Mouse (Mus musculus) liver, adult 2 months (tissue): ENCODE results near the gene Naa11. TPM values are rescaled to one million over a fixed set of nuclear protein-coding genes. Genes with fewer than 3 reads are reported as not detected.

Experiments used
- DNase-seq: peaks from one replicate; pipeline ENCODE4 v3.0.0-alpha.2; 2011; ENCODE audit warnings: low read depth, low spot score; ENCODE audit errors: extremely low read depth
- H3K27ac ChIP-seq: fragments of 200-500 bp; replicated peaks from 2 replicates; pipeline ENCODE4 v1.5.1; 2012; ENCODE audit warnings: low read depth, mild to moderate bottlenecking, control low read depth, inconsistent platforms, low read length; ENCODE audit not compliant: insufficient read depth
- H3K27me3 ChIP-seq: fragments of 200-500 bp; 2 replicates; pipeline ENCODE4 v1.6.1; 2012; ENCODE audit warnings: mild to moderate bottlenecking, moderate library complexity, low read length, inconsistent platforms; ENCODE audit not compliant: control insufficient read depth, insufficient read depth
- H3K36me3 ChIP-seq: fragments of 200-500 bp; 2 replicates; pipeline ENCODE4 v1.6.1; 2012; ENCODE audit warnings: low read length, inconsistent platforms; ENCODE audit not compliant: control insufficient read depth, insufficient read depth
- H3K4me1 ChIP-seq: fragments of 200-500 bp; 2 replicates; pipeline ENCODE4 v1.6.1; 2011; ENCODE audit warnings: low read length; ENCODE audit not compliant: control insufficient read depth, insufficient read depth
- H3K4me3 ChIP-seq: fragments of 200-500 bp; 2 replicates; pipeline ENCODE4 v1.5.1; 2011; ENCODE audit warnings: low read depth, mild to moderate bottlenecking, control low read depth, low read length, moderate library complexity; ENCODE audit not compliant: insufficient read depth
- H3K79me2 ChIP-seq: fragments of 200-500 bp; 2 replicates; pipeline ENCODE4 v1.6.1; 2012; ENCODE audit warnings: inconsistent platforms, mild to moderate bottlenecking, low read length, moderate library complexity; ENCODE audit not compliant: control insufficient read depth, insufficient read depth
- H3K9ac ChIP-seq: fragments of 200-500 bp; 2 replicates; pipeline ENCODE4 v1.6.1; 2012; ENCODE audit warnings: low read depth, mild to moderate bottlenecking, control low read depth, inconsistent platforms, low read length
- CTCF ChIP-seq: fragments of 200-500 bp; IDR thresholded peaks from 2 replicates; pipeline ENCODE4 v1.5.1; 2011; ENCODE audit warnings: low read depth, low read length, control low read depth
- POLR2A ChIP-seq: fragments of 200-500 bp; IDR thresholded peaks from 2 replicates; pipeline ENCODE4 v1.6.1; 2011; ENCODE audit warnings: low read length, control low read depth; ENCODE audit not compliant: insufficient read depth; ENCODE audit errors: extremely low read depth
- WGBS: fragments of 180-500 bp; shearing (Covaris S2); methylation state at CpG from one replicate; pipeline ENCODE4 v1.1.7; 2018; 5-methylcytosine and 5-hydroxymethylcytosine counted together
- polyA plus RNA-seq: library from polyadenylated mRNA; depleted of rRNA; stranded (reverse); fragments of >200 nt; gene quantifications from 2 replicates; pipeline ENCODE4 v1.2.3, GENCODE M21; 2012
- total RNA-seq: library from RNA; depleted of rRNA; stranded (reverse); fragments of >200 nt; gene quantifications from 2 replicates; pipeline ENCODE4 v1.2.3, GENCODE M21; 2014

The Naa11 gene
- total and polyA plus RNA-seq, 2 experiments: not detected

GRCm38 (mm10) chr5:97413716-97414115 is 21.5 kb upstream of the Naa11 start:
- Histone ChIP-seq H3K79me2 (no peaks in the 10 kb centered on the region), H3K4me1 (no peaks in the 10 kb centered on the region), H3K27me3 (no peaks in the 10 kb centered on the region), H3K27ac (no peak overlapping the region), H3K36me3 (no peaks in the 10 kb centered on the region), H3K9ac (no peak overlapping the region), H3K4me3 (no peak overlapping the region)
- 82% methylated on average over 3 of the region's 3 CpGs for WGBS
- DNase-seq: no peak
- TF ChIP-seq CTCF (no peak), POLR2A (no peak)

- TF ChIP-seq POLR2A: no peak
- Histone ChIP-seq H3K4me3 (no peak overlapping the region), H3K4me1 (no peaks in the 10 kb centered on the region), H3K27ac (no peak overlapping the region), H3K9ac (no peak overlapping the region), H3K79me2 (no peaks in the 10 kb centered on the region), H3K36me3 (no peaks in the 10 kb centered on the region), H3K27me3 (no peaks in the 10 kb centered on the region)
- WGBS: 90% methylated on average over 6 of the region's 6 CpGs
- no peak for DNase-seq
These were observed 18.0 kb upstream of the Naa11 start for GRCm38 (mm10) chr5:97410190-97410589.

- Histone ChIP-seq H3K4me1 (no peaks in the 10 kb centered on the region), H3K79me2 (no peaks in the 10 kb centered on the region), H3K9ac (no peak overlapping the region), H3K4me3 (no peak overlapping the region), H3K36me3 (no peaks in the 10 kb centered on the region), H3K27ac (no peak overlapping the region), H3K27me3 (no peaks in the 10 kb centered on the region)
- TF ChIP-seq CTCF (no peak), POLR2A (no peak)
- WGBS: 74% methylated on average over 4 of the region's 4 CpGs
- no peak for DNase-seq
These were observed 17.1 kb upstream of the Naa11 start for GRCm38 (mm10) chr5:97409234-97409704.

- Histone ChIP-seq H3K9ac (no peak overlapping the region), H3K27me3 (no peaks in the 10 kb centered on the region), H3K27ac (no peak overlapping the region), H3K36me3 (no peaks in the 10 kb centered on the region), H3K4me1 (no peaks in the 10 kb centered on the region), H3K79me2 (no peaks in the 10 kb centered on the region), H3K4me3 (no peak overlapping the region)
- no peak for TF ChIP-seq CTCF
- TF ChIP-seq POLR2A: no peak
- no peak for DNase-seq
These were observed 8.9 kb upstream of the Naa11 start for GRCm38 (mm10) chr5:97401042-97401441.

GRCm38 (mm10) chr5:97397585-97397984 is 5.4 kb upstream of the Naa11 start:
- 88% methylated on average over 4 of the region's 4 CpGs for WGBS
- no peaks in the 10 kb centered on the region for H3K36me3 ChIP-seq
- no peak overlapping the region for H3K4me3 ChIP-seq
- no peaks in the 10 kb centered on the region for H3K27me3 ChIP-seq
- H3K9ac ChIP-seq: no peak overlapping the region
- H3K27ac ChIP-seq: no peak overlapping the region
- TF ChIP-seq CTCF (no peak), POLR2A (no peak)
- no peaks in the 10 kb centered on the region for H3K79me2 ChIP-seq
- DNase-seq: no peak
- H3K4me1 ChIP-seq: no peaks in the 10 kb centered on the region

GRCm38 (mm10) chr5:97387622-97388021 is 4.6 kb downstream of the Naa11 start:
- no peak for DNase-seq
- Histone ChIP-seq H3K27me3 (no peaks in the 10 kb centered on the region), H3K36me3 (no peaks in the 10 kb centered on the region), H3K4me3 (no peak overlapping the region), H3K79me2 (no peaks in the 10 kb centered on the region), H3K27ac (no peak overlapping the region), H3K9ac (no peak overlapping the region), H3K4me1 (no peaks in the 10 kb centered on the region)
- TF ChIP-seq CTCF (no peak), POLR2A (no peak)
- WGBS: 78% methylated on average over 6 of the region's 6 CpGs
